Mouse (Mus musculus): ENCODE measurements around the gene Mael. TPM values are rescaled to one million over a fixed set of nuclear protein-coding genes. Genes with fewer than 3 reads are reported as not detected.

The Mael gene
- polyA plus RNA-seq, 1 experiment from 2014 or later, result not detected

- Histone ChIP-seq H3K27me3 (ENCODE audit: control insufficient read depth, insufficient read depth, low read length) (no peaks in the 10 kb centered on the region), H3K27ac (ENCODE audit: low read depth, low read length) (no peak overlapping the region), H3K36me3 (ENCODE audit: control insufficient read depth, insufficient read depth, low read length) (no peaks in the 10 kb centered on the region), H3K9me3 (ENCODE audit: control insufficient read depth, low read length) (no peaks in the 10 kb centered on the region), H3K9ac (ENCODE audit: low read length) (no peak overlapping the region), H3K4me1 (ENCODE audit: control insufficient read depth, insufficient read depth, low read length) (peaks cover 3% of the 10 kb centered on the region; the same call in 1 of the 2 replicates), H3K4me3 (ENCODE audit: low read depth, low read length) (no peak overlapping the region), H3K4me2 (ENCODE audit: low read depth) (no peak overlapping the region)
- 86% methylated on average over 22 of the region's 22 CpGs for WGBS
- ATAC-seq (ENCODE audit: insufficient read depth, low FRiP score, low TSS enrichment) (no peak), DNase-seq (ENCODE audit: low spot score) (no peak)
Measured at GRCm38 (mm10) chr1:166184391-166185229, 53.9 kb downstream of the Mael start.

GRCm38 (mm10) chr1:166182952-166183627 is 55.5 kb downstream of the Mael start:
- WGBS, result 75% methylated on average over 10 of the region's 10 CpGs
- DNase-seq (ENCODE audit: low spot score) (no peak), ATAC-seq (ENCODE audit: insufficient read depth, low FRiP score, low TSS enrichment) (no peak)
- Histone ChIP-seq H3K4me1 (ENCODE audit: control insufficient read depth, insufficient read depth, low read length) (peaks cover 3% of the 10 kb centered on the region; the same call in 1 of the 2 replicates), H3K9me3 (ENCODE audit: control insufficient read depth, low read length) (no peaks in the 10 kb centered on the region), H3K27me3 (ENCODE audit: control insufficient read depth, insufficient read depth, low read length) (no peaks in the 10 kb centered on the region), H3K27ac (ENCODE audit: low read depth, low read length) (no peak overlapping the region), H3K9ac (ENCODE audit: low read length) (no peak overlapping the region), H3K4me3 (ENCODE audit: low read depth, low read length) (no peak overlapping the region), H3K36me3 (ENCODE audit: control insufficient read depth, insufficient read depth, low read length) (no peaks in the 10 kb centered on the region), H3K4me2 (ENCODE audit: low read depth) (no peak overlapping the region)

- H3K27me3 ChIP-seq (ENCODE audit: control insufficient read depth, insufficient read depth, low read length), result no peaks in the 10 kb centered on the region
- peaks cover 3% of the 10 kb centered on the region; the same call in 1 of the 2 replicates for H3K4me1 ChIP-seq (ENCODE audit: control insufficient read depth, insufficient read depth, low read length)
- H3K36me3 ChIP-seq (ENCODE audit: control insufficient read depth, insufficient read depth, low read length), result no peaks in the 10 kb centered on the region
- DNase-seq (ENCODE audit: low spot score) (no peak), ATAC-seq (ENCODE audit: insufficient read depth, low FRiP score, low TSS enrichment) (no peak)
- H3K27ac ChIP-seq (ENCODE audit: low read depth, low read length), result no peak overlapping the region
- no peak overlapping the region for H3K4me3 ChIP-seq (ENCODE audit: low read depth, low read length)
- H3K9me3 ChIP-seq (ENCODE audit: control insufficient read depth, low read length), result no peaks in the 10 kb centered on the region
- H3K9ac ChIP-seq (ENCODE audit: low read length), result no peak overlapping the region
- 94% methylated on average over 7 of the region's 7 CpGs for WGBS
- H3K4me2 ChIP-seq (ENCODE audit: low read depth), result no peak overlapping the region
Measured at GRCm38 (mm10) chr1:166181510-166181909, 57.0 kb downstream of the Mael start.

GRCm38 (mm10) chr1:166173621-166174020 is 64.9 kb downstream of the Mael start:
- Histone ChIP-seq H3K9ac (ENCODE audit: low read length) (no peak overlapping the region), H3K36me3 (ENCODE audit: control insufficient read depth, insufficient read depth, low read length) (no peaks in the 10 kb centered on the region), H3K27me3 (ENCODE audit: control insufficient read depth, insufficient read depth, low read length) (no peaks in the 10 kb centered on the region), H3K27ac (ENCODE audit: low read depth, low read length) (no peak overlapping the region), H3K4me1 (ENCODE audit: control insufficient read depth, insufficient read depth, low read length) (no peaks in the 10 kb centered on the region), H3K9me3 (ENCODE audit: control insufficient read depth, low read length) (no peaks in the 10 kb centered on the region), H3K4me3 (ENCODE audit: low read depth, low read length) (no peak overlapping the region), H3K4me2 (ENCODE audit: low read depth) (no peak overlapping the region)
- WGBS, result 67% methylated on average over 9 of the region's 9 CpGs
- no peak for ATAC-seq (ENCODE audit: insufficient read depth, low FRiP score, low TSS enrichment)
- no peak for DNase-seq (ENCODE audit: low spot score)

GRCm38 (mm10) chr1:166172992-166173391 is 65.6 kb downstream of the Mael start:
- no peak overlapping the region for H3K27ac ChIP-seq (ENCODE audit: low read depth, low read length)
- H3K9me3 ChIP-seq (ENCODE audit: control insufficient read depth, low read length), result no peaks in the 10 kb centered on the region
- no peak overlapping the region for H3K4me2 ChIP-seq (ENCODE audit: low read depth)
- 81% methylated on average over 3 of the region's 3 CpGs for WGBS
- H3K27me3 ChIP-seq (ENCODE audit: control insufficient read depth, insufficient read depth, low read length), result no peaks in the 10 kb centered on the region
- no peaks in the 10 kb centered on the region for H3K4me1 ChIP-seq (ENCODE audit: control insufficient read depth, insufficient read depth, low read length)
- DNase-seq (ENCODE audit: low spot score) (no peak), ATAC-seq (ENCODE audit: insufficient read depth, low FRiP score, low TSS enrichment) (no peak)
- no peaks in the 10 kb centered on the region for H3K36me3 ChIP-seq (ENCODE audit: control insufficient read depth, insufficient read depth, low read length)
- H3K4me3 ChIP-seq (ENCODE audit: low read depth, low read length), result no peak overlapping the region
- H3K9ac ChIP-seq (ENCODE audit: low read length), result no peak overlapping the region

GRCm38 (mm10) chr1:166170852-166171251 is 67.7 kb downstream of the Mael start:
- DNase-seq (ENCODE audit: low spot score) (no peak), ATAC-seq (ENCODE audit: insufficient read depth, low FRiP score, low TSS enrichment) (no peak)
- H3K4me2 ChIP-seq (ENCODE audit: low read depth), result no peak overlapping the region

GRCm38 (mm10) chr1:166169713-166170112 is 68.8 kb downstream of the Mael start:
- Histone ChIP-seq H3K4me1 (ENCODE audit: control insufficient read depth, insufficient read depth, low read length) (no peaks in the 10 kb centered on the region), H3K9me3 (ENCODE audit: control insufficient read depth, low read length) (no peaks in the 10 kb centered on the region), H3K27me3 (ENCODE audit: control insufficient read depth, insufficient read depth, low read length) (no peaks in the 10 kb centered on the region), H3K27ac (ENCODE audit: low read depth, low read length) (no peak overlapping the region), H3K9ac (ENCODE audit: low read length) (no peak overlapping the region), H3K36me3 (ENCODE audit: control insufficient read depth, insufficient read depth, low read length) (no peaks in the 10 kb centered on the region), H3K4me3 (ENCODE audit: low read depth, low read length) (no peak overlapping the region), H3K4me2 (ENCODE audit: low read depth) (no peak overlapping the region)
- ATAC-seq (ENCODE audit: insufficient read depth, low FRiP score, low TSS enrichment) (no peak), DNase-seq (ENCODE audit: low spot score) (no peak)
- WGBS, result 85% methylated on average over 7 of the region's 7 CpGs

More at GRCm38 (mm10) chr1:166170852-166171251, 67.7 kb downstream of the Mael start:
- no peaks in the 10 kb centered on the region for H3K9me3 ChIP-seq (ENCODE audit: control insufficient read depth, low read length)
- H3K9ac ChIP-seq (ENCODE audit: low read length), result no peak overlapping the region
- H3K27me3 ChIP-seq (ENCODE audit: control insufficient read depth, insufficient read depth, low read length), result no peaks in the 10 kb centered on the region
- 91% methylated on average over 12 of the region's 12 CpGs for WGBS
- no peaks in the 10 kb centered on the region for H3K4me1 ChIP-seq (ENCODE audit: control insufficient read depth, insufficient read depth, low read length)
- no peak overlapping the region for H3K4me3 ChIP-seq (ENCODE audit: low read depth, low read length)
- no peak overlapping the region for H3K27ac ChIP-seq (ENCODE audit: low read depth, low read length)
- H3K36me3 ChIP-seq (ENCODE audit: control insufficient read depth, insufficient read depth, low read length), result no peaks in the 10 kb centered on the region

GRCm38 (mm10) chr1:166168017-166168416 is 70.5 kb downstream of the Mael start:
- no peak for DNase-seq (ENCODE audit: low spot score)
- no peak for ATAC-seq (ENCODE audit: insufficient read depth, low FRiP score, low TSS enrichment)
- WGBS, result 96% methylated on average over 7 of the region's 7 CpGs

More at GRCm38 (mm10) chr1:166168017-166168416, 70.5 kb downstream of the Mael start:
- H3K9me3 ChIP-seq (ENCODE audit: control insufficient read depth, low read length), result no peaks in the 10 kb centered on the region
- no peaks in the 10 kb centered on the region for H3K4me1 ChIP-seq (ENCODE audit: control insufficient read depth, insufficient read depth, low read length)
- H3K36me3 ChIP-seq (ENCODE audit: control insufficient read depth, insufficient read depth, low read length), result no peaks in the 10 kb centered on the region
- H3K4me3 ChIP-seq (ENCODE audit: low read depth, low read length), result no peak overlapping the region
- H3K27me3 ChIP-seq (ENCODE audit: control insufficient read depth, insufficient read depth, low read length), result no peaks in the 10 kb centered on the region
- H3K9ac ChIP-seq (ENCODE audit: low read length), result no peak overlapping the region
- H3K4me2 ChIP-seq (ENCODE audit: low read depth), result no peak overlapping the region
- no peak overlapping the region for H3K27ac ChIP-seq (ENCODE audit: low read depth, low read length)
